Comparison of ENCODE assay signal across 8 mouse cellular contexts in the genomic region with DNA sequence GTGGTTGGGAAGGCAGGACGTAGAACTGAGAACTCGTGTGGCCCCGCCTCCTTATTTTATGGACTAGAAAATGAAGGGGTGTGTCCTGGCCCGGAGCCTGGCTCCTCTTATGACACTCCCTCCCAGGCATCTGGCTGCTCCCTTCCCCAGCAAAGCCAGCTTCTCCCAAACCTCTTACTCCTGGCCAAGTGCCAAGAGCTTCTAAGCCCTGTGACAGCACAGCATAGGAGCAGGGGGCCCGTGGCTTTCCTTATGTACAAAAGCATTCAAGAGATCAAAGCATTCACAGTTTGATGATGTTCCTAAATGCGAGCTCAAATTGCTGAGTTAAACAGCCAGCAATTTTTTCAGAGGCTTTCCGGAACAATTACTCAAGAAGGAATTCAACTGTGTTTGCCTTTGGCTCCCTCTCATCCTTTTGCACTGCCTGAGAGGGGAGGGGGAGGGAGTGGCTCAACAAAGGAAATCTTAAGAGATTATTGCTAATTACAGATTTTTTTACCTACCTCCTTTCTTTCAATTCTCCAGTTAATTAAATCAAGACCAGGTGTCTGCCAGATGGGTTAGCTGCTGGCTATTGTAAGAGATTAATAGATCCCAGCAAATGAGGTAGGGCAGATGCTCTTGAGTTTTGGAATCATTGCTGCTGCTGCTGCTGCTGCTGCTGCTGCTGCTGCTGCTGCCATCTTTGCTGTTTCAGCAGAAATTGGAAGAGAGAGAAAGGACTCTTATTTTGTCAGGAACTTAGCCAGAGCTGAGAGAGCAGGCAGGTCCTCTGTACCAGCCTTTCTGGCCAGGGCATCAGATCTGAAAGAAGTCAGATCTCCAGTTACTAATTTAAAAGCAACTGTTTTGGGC.
DNase-seq lines count a peak whose midpoint lies in the region; ATAC-seq and TF ChIP-seq lines count a peak whose summit lies in the region.

No protein-coding gene starts in this region.

- no peak overlapping the region for H3K4me3 ChIP-seq in forebrain, embryonic 13.5 days
- H3K4me3 ChIP-seq in layer of hippocampus, adult 2 months: no peak overlapping the region; the same call in 1 of the 2 replicates
- H3K4me3 ChIP-seq in lung, adult 2 months (replicated peaks; ENCODE audit: extremely low read depth, low read depth, low read length): peak overlapping the region; percentile 37

- no peak for TF ChIP-seq POLR2A in lung, adult 2 months (IDR thresholded peaks at IDR 0.05; ENCODE audit: borderline replicate concordance, extremely low read depth, low read depth, low read length)

- DNase-seq in ES-CJ7 (ENCODE audit: low read depth, low spot score): peak; percentile 33
- DNase-seq in cerebellum, adult 18-20 months: peak; percentile 65 to 67
- DNase-seq in heart, postnatal 4 days: peak; percentile 82
- peak; percentile 46 to 53 for DNase-seq in layer of hippocampus, adult 2 months (ENCODE audit: low spot score in 2 of 2)
- peak; percentile 60 for DNase-seq in lung, adult 2 months
- DNase-seq in ovary, postnatal 14 days (ENCODE audit: low spot score): peak; percentile 56
- peak; percentile 83 for DNase-seq in urinary bladder, postnatal 14 days (ENCODE audit: low spot score)

- no peaks in the 10 kb centered on the region for H3K9me3 ChIP-seq in forebrain, embryonic 13.5 days (replicated peaks)

- peak overlapping the region; percentile 93 for H3K27ac ChIP-seq in forebrain, embryonic 13.5 days
- H3K27ac ChIP-seq in layer of hippocampus, adult 2 months: peak overlapping the region; percentile 80

- H3K9ac ChIP-seq in forebrain, embryonic 13.5 days: peak overlapping the region; percentile 41; the same call in 1 of the 2 replicates

- TF ChIP-seq CTCF in layer of hippocampus, adult 2 months (conservative IDR thresholded peaks at IDR 0.05): no peak
- TF ChIP-seq CTCF in lung, adult 2 months (IDR thresholded peaks at IDR 0.05; ENCODE audit: insufficient read depth, low read length): no peak

- no peaks in the 10 kb centered on the region for H3K36me3 ChIP-seq in forebrain, embryonic 13.5 days (ENCODE audit: poor library complexity, severe bottlenecking)

- H3K27me3 ChIP-seq in forebrain, embryonic 13.5 days: no peaks in the 10 kb centered on the region

- ATAC-seq in forebrain, embryonic 13.5 days: peak; percentile 97

- peak overlapping the region; percentile 38 for H3K4me2 ChIP-seq in forebrain, embryonic 13.5 days

- H3K4me1 ChIP-seq in forebrain, embryonic 13.5 days: peaks cover 51% of the 10 kb centered on the region
- peaks cover 12% of the 10 kb centered on the region for H3K4me1 ChIP-seq in lung, adult 2 months (ENCODE audit: control insufficient read depth, insufficient read depth, low read length)

- 3% methylated on average over 7 of the region's 7 CpGs for WGBS in forebrain, embryonic 13.5 days
- WGBS in lung, adult 2 months: 1% methylated on average over 7 of the region's 7 CpGs

Comparison
In these comparisons a context has a peak if more than half of its experiments do, and no peak if none do; other contexts are left out.
1. DNase-seq: peak in every context shown above with its lines; median percentile 83 in urinary bladder, postnatal 14 days; 82 in heart, postnatal 4 days; 66 in cerebellum, adult 18-20 months; 60 in lung, adult 2 months; 56 in ovary, postnatal 14 days; 50 in layer of hippocampus, adult 2 months; 33 in ES-CJ7.